Mouse (Mus musculus) liver, adult 10 weeks (tissue): ENCODE results near the gene Gpatch2l. TPM values are rescaled to one million over a fixed set of nuclear protein-coding genes. Genes with fewer than 3 reads are reported as not detected.

Experiments used
- polyA plus RNA-seq: library from polyadenylated mRNA; stranded (reverse); fragments of 350-450 nt; fragmentation: Illumina TruSeq; extraction: RNeasy Lipid Tissue Mini Kit (QIAGEN cat#74804); gene quantifications from one replicate; pipeline ENCODE4 v1.2.3, GENCODE M21; 2014; ENCODE audit warnings: low read depth, low replicate concordance

The Gpatch2l gene
- 6.2 TPM for polyA plus RNA-seq

GRCm38 (mm10) chr12:86241604-86242536 is at the start of gene Gpatch2l:
Gene Gpatch2l, plus strand, starts transcription at chr12:86241858.

Other genes starting within 250 kb of the Gpatch2l start
- gene Tgfb3, start 162.8 kb upstream of the Gpatch2l start, polyA plus RNA-seq = 0.11 TPM
- gene Ift43, start 159.3 kb upstream of the Gpatch2l start, polyA plus RNA-seq = 3.6 TPM
- gene Esrrb, start 119.3 kb downstream of the Gpatch2l start, polyA plus RNA-seq = 0.13 TPM